Mouse (Mus musculus) ES-CJ7 (cell line): ENCODE results near the gene Gm13103.
A peak's percentile ranks its signal among the peaks of the same experiment; 100 is the strongest.
"Not testable (repeated sequence)": the region's sequence is repeated elsewhere in the genome, so short reads cannot be mapped to it uniquely, and the experiment has no call there.

Source experiments
- DNase-seq: peaks from one replicate; pipeline ENCODE4 v3.0.0; 2011; ENCODE audit warnings: low read depth, low spot score

The Gm13103 gene

DNA sequence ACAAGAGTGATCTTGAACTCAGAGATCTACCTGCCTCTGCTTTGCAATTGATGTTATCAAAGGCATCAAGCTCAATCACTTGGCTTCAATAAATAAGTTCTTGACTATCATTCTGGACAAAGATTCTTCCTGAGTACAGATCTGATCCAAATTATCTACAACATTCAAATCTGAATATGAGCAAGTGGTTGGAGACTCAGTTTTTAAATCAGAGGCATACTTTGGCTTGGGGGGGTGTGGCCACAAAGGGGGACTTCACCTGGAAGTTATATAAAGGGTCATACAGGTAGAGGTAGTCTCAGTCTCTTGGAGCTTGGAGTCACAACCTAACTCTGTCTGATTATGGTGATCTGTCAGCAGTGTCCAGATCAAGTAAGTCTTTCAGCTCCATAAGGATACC, at the start of gene Gm13103:
Gm13103 (plus strand) TSS at position 301 of the 400 bp plus-strand sequence.
- not testable (repeated sequence) for DNase-seq

GRCm38 (mm10) chr4:143815993-143816392, 30.3 kb upstream of the Gm13103 start, which contains the start of gene Gm13084:
Gene Gm13084 (minus strand): TSS chr4:143816093.
- DNase-seq, result no peak

GRCm38 (mm10) chr4:143882371-143882770, 36.1 kb downstream of the Gm13103 start:
- not testable (repeated sequence) for DNase-seq

GRCm38 (mm10) chr4:143894406-143894805, 48.1 kb downstream of the Gm13103 start:
- peak; percentile 60 for DNase-seq

- DNase-seq, result not testable (repeated sequence)
Observed at GRCm38 (mm10) chr4:143900280-143900679, 54.0 kb downstream of the Gm13103 start, which contains the start of gene Pramef6. Gene Pramef6 (minus strand): TSS chr4:143900380.
